Mouse (Mus musculus): Measurements from ENCODE around the gene Spata48. TPM values are rescaled to one million over a fixed set of nuclear protein-coding genes. Genes with fewer than 3 reads are reported as not detected.

Gene Spata48
- polyA plus RNA-seq, 1 experiment from 2014 or later: 1.8 TPM

DNA sequence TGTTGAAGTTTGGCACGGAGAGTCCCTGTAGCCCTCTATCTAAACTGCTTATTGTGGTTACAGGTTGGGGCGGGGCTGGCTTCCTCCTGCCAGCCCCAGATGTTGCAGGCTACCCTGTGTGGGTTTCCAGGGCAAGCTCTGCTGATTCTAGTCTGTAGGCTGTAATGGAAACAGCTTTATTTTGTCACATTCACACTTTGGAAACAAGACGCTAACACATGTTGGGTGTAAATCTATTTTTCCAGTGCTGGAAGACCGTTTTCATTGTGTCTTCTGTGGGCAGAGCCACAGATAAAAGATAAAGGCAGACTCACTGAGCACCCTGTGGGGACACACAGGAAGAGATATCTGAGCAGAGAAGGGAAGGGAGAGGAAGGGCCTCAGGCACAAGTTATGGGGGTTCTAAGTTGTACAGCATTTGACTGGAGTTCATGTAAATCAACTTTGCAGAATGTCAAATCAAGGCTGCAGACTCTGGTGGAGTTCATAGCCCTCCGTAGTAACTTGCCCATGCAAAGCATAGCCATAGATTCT is 60.1 kb downstream of the Spata48 start:
- Histone ChIP-seq H3K9ac (ENCODE audit: low read length) (no peak overlapping the region), H3K27ac (ENCODE audit: low read length) (no peak overlapping the region), H3K9me3 (ENCODE audit: control insufficient read depth, low read length) (no peaks in the 10 kb centered on the region), H3K4me3 (ENCODE audit: low read length) (no peak overlapping the region), H3K36me3 (ENCODE audit: control insufficient read depth, insufficient read depth, low read length) (no peaks in the 10 kb centered on the region), H3K4me2 (ENCODE audit: low read depth, low read length) (no peak overlapping the region), H3K4me1 (replicated peaks; ENCODE audit: control insufficient read depth, insufficient read depth, low read length) (no peaks in the 10 kb centered on the region), H3K27me3 (ENCODE audit: control insufficient read depth, insufficient read depth, low read depth, low read length) (no peaks in the 10 kb centered on the region)
- no peak for ATAC-seq (ENCODE audit: low read depth)
- 57% methylated on average over 5 of the region's 5 CpGs for WGBS

DNA sequence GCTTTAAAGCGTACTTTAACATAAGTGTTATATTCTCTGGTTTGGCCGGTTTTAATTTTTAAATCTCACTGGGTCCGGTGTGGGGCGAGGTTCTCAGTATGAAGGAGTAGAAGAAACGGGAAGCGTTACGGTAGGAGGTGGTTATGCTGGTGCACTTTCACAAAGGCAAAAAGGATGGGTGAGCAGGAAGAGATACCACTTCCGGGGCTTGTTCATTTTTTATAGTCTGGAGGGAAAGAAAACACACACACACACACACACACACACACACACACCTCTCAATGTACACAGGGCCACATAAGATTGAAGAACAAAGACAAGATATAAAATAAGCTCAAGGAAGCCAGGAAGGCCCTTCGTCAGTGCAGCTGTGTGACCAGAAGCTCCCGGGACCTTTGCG is 66.9 kb downstream of the Spata48 start:
- ATAC-seq (ENCODE audit: low read depth): no peak
- Histone ChIP-seq H3K4me1 (replicated peaks; ENCODE audit: control insufficient read depth, insufficient read depth, low read length) (no peaks in the 10 kb centered on the region), H3K9me3 (ENCODE audit: control insufficient read depth, low read length) (no peaks in the 10 kb centered on the region), H3K4me3 (ENCODE audit: low read length) (no peak overlapping the region), H3K4me2 (ENCODE audit: low read depth, low read length) (no peak overlapping the region), H3K27me3 (ENCODE audit: control insufficient read depth, insufficient read depth, low read depth, low read length) (no peaks in the 10 kb centered on the region), H3K36me3 (ENCODE audit: control insufficient read depth, insufficient read depth, low read length) (no peaks in the 10 kb centered on the region), H3K27ac (ENCODE audit: low read length) (no peak overlapping the region), H3K9ac (ENCODE audit: low read length) (no peak overlapping the region)
- WGBS: 74% methylated on average over 11 of the region's 11 CpGs

DNA sequence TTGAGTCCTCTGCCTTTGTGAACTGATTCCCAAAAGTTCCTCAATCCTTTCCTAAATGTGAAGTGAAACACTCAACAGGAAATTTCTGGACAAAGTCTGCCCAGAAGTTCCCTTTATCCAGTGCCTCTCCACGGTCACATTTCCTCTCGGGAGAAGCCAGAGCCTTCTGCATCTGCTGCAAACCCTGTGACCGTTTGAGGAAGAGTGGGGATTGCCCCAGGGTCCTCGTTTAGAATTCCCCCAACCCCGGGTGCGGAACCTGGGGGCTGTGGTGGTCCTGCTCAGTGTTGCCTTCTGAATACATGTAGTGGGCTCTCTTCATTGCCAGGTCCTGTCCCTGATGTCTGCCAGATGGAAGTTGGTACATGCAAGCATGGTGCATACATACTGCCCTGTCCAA is 67.3 kb downstream of the Spata48 start:
- no peak overlapping the region for H3K4me3 ChIP-seq (ENCODE audit: low read length)
- 63% methylated on average over 6 of the region's 6 CpGs for WGBS
- no peak for ATAC-seq (ENCODE audit: low read depth)
- H3K9ac ChIP-seq (ENCODE audit: low read length): no peak overlapping the region
- no peaks in the 10 kb centered on the region for H3K9me3 ChIP-seq (ENCODE audit: control insufficient read depth, low read length)
- no peaks in the 10 kb centered on the region for H3K36me3 ChIP-seq (ENCODE audit: control insufficient read depth, insufficient read depth, low read length)
- no peak overlapping the region for H3K4me2 ChIP-seq (ENCODE audit: low read depth, low read length)
- no peaks in the 10 kb centered on the region for H3K27me3 ChIP-seq (ENCODE audit: control insufficient read depth, insufficient read depth, low read depth, low read length)
- no peak overlapping the region for H3K27ac ChIP-seq (ENCODE audit: low read length)
- H3K4me1 ChIP-seq (replicated peaks; ENCODE audit: control insufficient read depth, insufficient read depth, low read length): no peaks in the 10 kb centered on the region

DNA sequence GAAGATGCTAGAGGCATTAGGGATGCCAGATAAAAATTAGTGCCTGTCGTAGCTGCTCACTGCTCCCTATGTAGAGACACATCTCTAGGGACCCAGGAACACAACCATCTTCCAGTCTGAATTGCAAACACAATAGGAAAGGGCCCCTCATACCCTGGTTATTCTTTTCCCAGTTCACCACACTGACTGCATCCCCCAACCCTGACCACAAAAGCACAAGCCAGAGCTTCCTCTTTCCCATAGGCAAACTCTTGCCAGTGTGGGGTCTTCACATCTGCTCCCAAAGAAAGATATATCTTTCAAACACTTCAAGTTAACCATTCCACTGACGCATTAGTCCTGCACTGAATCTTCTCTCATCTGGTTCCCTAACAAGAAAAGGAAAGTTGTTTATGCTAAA is 68.2 kb downstream of the Spata48 start:
- H3K27ac ChIP-seq (ENCODE audit: low read length): no peak overlapping the region
- no peaks in the 10 kb centered on the region for H3K9me3 ChIP-seq (ENCODE audit: control insufficient read depth, low read length)
- H3K4me1 ChIP-seq (replicated peaks; ENCODE audit: control insufficient read depth, insufficient read depth, low read length): no peaks in the 10 kb centered on the region
- no peak overlapping the region for H3K9ac ChIP-seq (ENCODE audit: low read length)
- whole genome bisulfite sequencing: 77% methylated on average over 2 of the region's 2 CpGs
- no peak overlapping the region for H3K4me2 ChIP-seq (ENCODE audit: low read depth, low read length)
- no peaks in the 10 kb centered on the region for H3K36me3 ChIP-seq (ENCODE audit: control insufficient read depth, insufficient read depth, low read length)
- no peak for ATAC-seq (ENCODE audit: low read depth)
- no peaks in the 10 kb centered on the region for H3K27me3 ChIP-seq (ENCODE audit: control insufficient read depth, insufficient read depth, low read depth, low read length)
- H3K4me3 ChIP-seq (ENCODE audit: low read length): no peak overlapping the region

DNA sequence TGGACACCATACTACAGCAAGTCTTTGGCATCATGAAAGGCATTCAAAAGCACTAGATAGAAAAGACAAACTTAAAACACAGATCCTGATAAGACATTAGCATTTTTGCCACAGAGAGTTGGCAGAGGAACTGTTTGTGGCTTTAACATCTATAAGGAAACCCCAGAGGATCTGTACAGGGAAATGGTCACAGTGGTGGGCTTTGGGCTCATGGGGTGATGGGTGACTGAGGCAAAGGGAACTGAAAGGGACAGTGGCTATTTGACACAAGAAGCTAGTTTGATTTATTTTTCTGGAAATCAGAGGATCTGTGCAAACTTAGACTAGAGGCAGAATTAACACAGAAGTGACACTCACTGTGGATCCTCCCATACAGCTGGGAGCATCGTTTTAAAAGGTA is 74.4 kb downstream of the Spata48 start:
- Histone ChIP-seq H3K9me3 (ENCODE audit: control insufficient read depth, low read length) (no peaks in the 10 kb centered on the region), H3K4me2 (ENCODE audit: low read depth, low read length) (no peak overlapping the region), H3K4me3 (ENCODE audit: low read length) (no peak overlapping the region), H3K9ac (ENCODE audit: low read length) (no peak overlapping the region), H3K4me1 (replicated peaks; ENCODE audit: control insufficient read depth, insufficient read depth, low read length) (no peaks in the 10 kb centered on the region), H3K27ac (ENCODE audit: low read length) (no peak overlapping the region), H3K36me3 (ENCODE audit: control insufficient read depth, insufficient read depth, low read length) (no peaks in the 10 kb centered on the region), H3K27me3 (ENCODE audit: control insufficient read depth, insufficient read depth, low read depth, low read length) (no peaks in the 10 kb centered on the region)
- ATAC-seq (ENCODE audit: low read depth): no peak
- WGBS: 73% methylated on average over 1 of the region's 1 CpGs

DNA sequence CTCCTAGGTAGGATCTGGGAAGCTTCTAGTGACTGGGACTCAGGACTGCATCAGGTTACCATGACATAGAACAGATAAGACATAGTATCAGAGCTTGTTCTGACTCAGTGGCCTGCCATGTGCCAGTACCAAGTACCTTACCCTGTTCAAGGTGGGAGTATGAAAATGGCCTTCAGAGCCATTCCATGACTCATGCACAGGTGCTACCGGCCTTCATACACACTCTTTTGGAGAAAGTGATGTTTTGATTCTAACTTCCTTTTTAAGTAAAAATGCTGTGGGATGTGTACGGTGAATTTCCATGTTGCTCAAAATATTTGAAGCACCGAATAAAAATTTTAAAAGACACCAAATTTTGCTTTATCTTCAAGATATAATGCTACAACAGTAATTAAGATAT is 84.1 kb downstream of the Spata48 start:
- ATAC-seq (ENCODE audit: low read depth): no peak
- H3K9ac ChIP-seq (ENCODE audit: low read length): no peak overlapping the region
- no peaks in the 10 kb centered on the region for H3K4me1 ChIP-seq (replicated peaks; ENCODE audit: control insufficient read depth, insufficient read depth, low read length)
- H3K36me3 ChIP-seq (ENCODE audit: control insufficient read depth, insufficient read depth, low read length): no peaks in the 10 kb centered on the region
- H3K4me2 ChIP-seq (ENCODE audit: low read depth, low read length): no peak overlapping the region
- H3K27me3 ChIP-seq (ENCODE audit: control insufficient read depth, insufficient read depth, low read depth, low read length): no peaks in the 10 kb centered on the region
- H3K9me3 ChIP-seq (ENCODE audit: control insufficient read depth, low read length): no peaks in the 10 kb centered on the region
- WGBS: 84% methylated on average over 3 of the region's 3 CpGs
- no peak overlapping the region for H3K27ac ChIP-seq (ENCODE audit: low read length)
- H3K4me3 ChIP-seq (ENCODE audit: low read length): no peak overlapping the region

DNA sequence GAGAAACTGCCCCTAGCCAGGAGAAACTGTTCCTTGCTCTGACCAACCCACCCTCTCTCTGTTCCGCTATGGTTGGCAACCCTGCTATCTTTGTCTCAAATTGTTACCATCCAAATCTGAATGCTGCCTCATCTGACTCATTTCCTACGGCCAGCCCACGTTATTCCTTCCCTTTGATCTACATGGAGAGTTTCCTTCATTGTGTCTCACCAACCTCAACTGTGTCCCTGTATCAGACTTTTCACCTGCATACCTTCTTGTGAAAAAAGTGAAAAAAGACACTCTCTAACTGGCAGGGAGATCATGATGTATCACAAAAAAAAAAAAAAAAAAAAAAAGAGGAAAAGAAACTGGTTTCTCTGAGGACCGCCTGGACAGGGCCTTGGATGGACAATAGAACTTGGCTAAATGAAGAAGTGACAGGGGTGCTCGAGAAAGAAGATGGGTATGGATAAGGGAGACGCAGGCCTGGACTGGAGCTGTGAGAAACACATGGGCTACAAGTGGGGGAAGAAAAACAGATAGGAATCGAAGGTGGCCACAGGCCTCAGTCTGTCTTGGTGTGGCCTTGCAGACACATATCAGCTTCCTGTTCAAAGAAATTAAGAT is 85.1 kb downstream of the Spata48 start:
- Histone ChIP-seq H3K4me2 (ENCODE audit: low read depth, low read length) (no peak overlapping the region), H3K27ac (ENCODE audit: low read length) (no peak overlapping the region), H3K36me3 (ENCODE audit: control insufficient read depth, insufficient read depth, low read length) (no peaks in the 10 kb centered on the region), H3K4me3 (ENCODE audit: low read length) (no peak overlapping the region), H3K4me1 (replicated peaks; ENCODE audit: control insufficient read depth, insufficient read depth, low read length) (no peaks in the 10 kb centered on the region), H3K9me3 (ENCODE audit: control insufficient read depth, low read length) (no peaks in the 10 kb centered on the region), H3K9ac (ENCODE audit: low read length) (no peak overlapping the region), H3K27me3 (ENCODE audit: control insufficient read depth, insufficient read depth, low read depth, low read length) (no peaks in the 10 kb centered on the region)
- ATAC-seq (ENCODE audit: low read depth): no peak
- 70% methylated on average over 7 of the region's 7 CpGs for WGBS

DNA sequence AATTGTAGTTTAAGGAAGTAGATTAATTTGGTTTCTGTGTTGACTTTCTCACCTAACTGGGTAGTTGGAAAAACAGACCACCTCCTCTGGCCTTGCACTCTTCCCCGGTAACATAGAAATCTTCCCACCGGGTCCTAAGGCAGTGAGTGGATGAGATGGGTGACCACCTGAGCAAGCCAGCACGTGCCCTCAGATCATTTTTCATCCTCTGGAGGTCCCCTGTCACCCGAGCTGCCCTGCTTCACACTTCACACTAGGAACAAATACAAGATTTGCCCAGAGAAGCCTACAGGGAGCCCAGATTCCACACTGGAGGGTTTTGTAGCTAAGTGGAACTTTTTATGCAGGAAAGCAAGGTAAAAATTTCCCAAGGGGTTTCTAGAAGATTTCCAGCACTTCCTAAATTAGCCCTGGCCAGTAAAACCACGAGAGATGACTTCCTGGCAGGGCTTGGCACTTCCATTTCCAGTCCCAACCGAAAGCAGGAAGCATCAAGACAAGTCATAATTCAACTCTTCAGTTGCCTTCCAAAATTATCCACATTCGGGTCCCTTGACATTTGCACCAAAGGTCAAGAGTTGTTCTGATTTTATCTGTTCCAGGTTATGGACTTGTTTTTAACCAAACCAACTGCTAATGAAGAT is 85.8 kb downstream of the Spata48 start:
- Histone ChIP-seq H3K9me3 (ENCODE audit: control insufficient read depth, low read length) (no peaks in the 10 kb centered on the region), H3K27ac (ENCODE audit: low read length) (no peak overlapping the region), H3K4me3 (ENCODE audit: low read length) (no peak overlapping the region), H3K4me2 (ENCODE audit: low read depth, low read length) (no peak overlapping the region), H3K27me3 (ENCODE audit: control insufficient read depth, insufficient read depth, low read depth, low read length) (no peaks in the 10 kb centered on the region), H3K4me1 (replicated peaks; ENCODE audit: control insufficient read depth, insufficient read depth, low read length) (no peaks in the 10 kb centered on the region), H3K9ac (ENCODE audit: low read length) (no peak overlapping the region), H3K36me3 (ENCODE audit: control insufficient read depth, insufficient read depth, low read length) (no peaks in the 10 kb centered on the region)
- no peak for ATAC-seq (ENCODE audit: low read depth)
- WGBS: 51% methylated on average over 7 of the region's 7 CpGs

DNA sequence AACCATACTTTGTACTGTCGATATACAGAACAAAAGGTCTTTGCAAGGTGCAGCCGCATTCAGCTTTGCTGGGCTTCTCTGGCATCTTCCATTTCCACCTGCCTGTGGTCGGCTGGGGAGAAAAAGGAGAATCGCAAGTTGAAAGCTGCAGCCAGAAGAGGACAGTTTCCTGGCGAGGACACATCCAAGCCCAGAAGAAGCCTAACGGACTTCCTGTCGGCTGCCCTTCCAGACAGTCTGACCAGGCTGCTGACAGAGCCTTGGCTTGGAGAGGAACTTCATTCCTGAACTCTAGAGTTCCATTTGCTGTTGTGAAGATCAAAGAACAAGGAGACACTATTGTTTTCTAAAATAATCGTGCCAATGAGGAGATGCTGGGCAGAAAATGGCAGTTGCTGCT is 93.7 kb downstream of the Spata48 start:
- Histone ChIP-seq H3K27me3 (ENCODE audit: control insufficient read depth, insufficient read depth, low read depth, low read length) (no peaks in the 10 kb centered on the region), H3K4me2 (ENCODE audit: low read depth, low read length) (no peak overlapping the region), H3K4me3 (ENCODE audit: low read length) (no peak overlapping the region), H3K36me3 (ENCODE audit: control insufficient read depth, insufficient read depth, low read length) (no peaks in the 10 kb centered on the region), H3K9me3 (ENCODE audit: control insufficient read depth, low read length) (no peaks in the 10 kb centered on the region), H3K4me1 (replicated peaks; ENCODE audit: control insufficient read depth, insufficient read depth, low read length) (no peaks in the 10 kb centered on the region), H3K9ac (ENCODE audit: low read length) (no peak overlapping the region), H3K27ac (ENCODE audit: low read length) (no peak overlapping the region)
- 65% methylated on average over 8 of the region's 8 CpGs for WGBS
- ATAC-seq (ENCODE audit: low read depth): no peak
